Mouse (Mus musculus) lung, embryonic 16.5 days (tissue): ENCODE measurements around the gene BC016579. TPM values are rescaled to one million over a fixed set of nuclear protein-coding genes. Genes with fewer than 3 reads are reported as not detected.

Experiments used
- ATAC-seq: fragments of 200-750 bp; cut with Nextera tagmentation; 2 replicates; pipeline ENCODE4 v1.8.0; 2017; ENCODE audit warnings: low read depth, mild to moderate bottlenecking, moderate library complexity
- H3K27ac ChIP-seq: fragments of 300-500 bp; sonication (generic); 2 replicates; pipeline ENCODE4 v1.5.1; 2014; ENCODE audit warnings: mild to moderate bottlenecking, control low read depth, low read length
- H3K27me3 ChIP-seq: fragments of 300-500 bp; sonication (generic); 2 replicates; pipeline ENCODE4 v1.6.1; 2014; ENCODE audit warnings: low read depth, low read length, mixed read lengths; ENCODE audit not compliant: control insufficient read depth, insufficient read depth
- H3K36me3 ChIP-seq: fragments of 300-500 bp; sonication (generic); 2 replicates; pipeline ENCODE4 v1.6.1; 2014; ENCODE audit warnings: low read length; ENCODE audit not compliant: control insufficient read depth, insufficient read depth
- H3K4me1 ChIP-seq: fragments of 300-500 bp; sonication (generic); replicated peaks from 2 replicates; pipeline ENCODE4 v1.6.1; 2014; ENCODE audit warnings: low read length, mixed read lengths; ENCODE audit not compliant: control insufficient read depth, insufficient read depth
- H3K4me2 ChIP-seq: fragments of 300-500 bp; sonication (generic); 2 replicates; pipeline ENCODE4 v1.6.1; 2014; ENCODE audit warnings: low read depth, low read length, control low read depth
- H3K4me3 ChIP-seq: fragments of 300-500 bp; sonication (generic); 2 replicates; pipeline ENCODE4 v1.5.1; 2014; ENCODE audit warnings: mild to moderate bottlenecking, low read length, control low read depth
- H3K9ac ChIP-seq: fragments of 300-500 bp; sonication (generic); 2 replicates; pipeline ENCODE4 v1.6.1; 2014; ENCODE audit warnings: low read length, control low read depth
- H3K9me3 ChIP-seq: fragments of 300-500 bp; sonication (generic); 2 replicates; pipeline ENCODE4 v1.6.1; 2016; ENCODE audit warnings: low read length; ENCODE audit not compliant: control insufficient read depth
- WGBS: fragments of 180-500 bp; shearing (Covaris S2); extraction: QIAGEN DNeasy Blood & Tissue Kit; methylation state at CpG from one replicate; pipeline ENCODE4 v1.1.7; 2014; 5-methylcytosine and 5-hydroxymethylcytosine counted together
- polyA plus RNA-seq: library from polyadenylated mRNA; unstranded; fragments of >200 nt; fragmentation: Nextera tagmentation; extraction: Ambion mirVana; gene quantifications from 2 replicates; pipeline ENCODE4 v1.2.1, GENCODE M21; 2015

The BC016579 gene
- polyA plus RNA-seq: 0.25 and 0.29 TPM in 2 replicates

- peak within 1 kb of the TSS; percentile 84 for H3K4me2 ChIP-seq
- ATAC-seq: peak; percentile 87
Measured at GRCm38 (mm10) chr16:45653934-45654332, at the start of gene BC016579. TSS of gene BC016579 (minus strand) at chr16:45654068.

GRCm38 (mm10) chr16:45699301-45699700 lies 45.4 kb upstream of the BC016579 start:
- no peak overlapping the region for H3K4me2 ChIP-seq
- H3K9me3 ChIP-seq: no peaks in the 10 kb centered on the region
- no peaks in the 10 kb centered on the region for H3K36me3 ChIP-seq
- H3K27me3 ChIP-seq: no peaks in the 10 kb centered on the region
- H3K27ac ChIP-seq: no peak overlapping the region
- no peak overlapping the region for H3K4me3 ChIP-seq
- no peaks in the 10 kb centered on the region for H3K4me1 ChIP-seq
- no peak overlapping the region for H3K9ac ChIP-seq
- no peak for ATAC-seq
- WGBS: 69% methylated on average over 5 of the region's 5 CpGs

More at GRCm38 (mm10) chr16:45653934-45654332, at the start of gene BC016579:
- Histone ChIP-seq H3K27me3 (peaks cover 3% of the 10 kb centered on the region), H3K4me1 (peaks cover 10% of the 10 kb centered on the region), H3K27ac (no peak within 1 kb of the TSS), H3K9ac (peak within 1 kb of the TSS; percentile 54), H3K4me3 (peak within 1 kb of the TSS; percentile 46), H3K36me3 (no peaks in the 10 kb centered on the region), H3K9me3 (no peaks in the 10 kb centered on the region)
- 7% methylated on average over 20 of the region's 20 CpGs for WGBS

GRCm38 (mm10) chr16:45697996-45698395 lies 44.1 kb upstream of the BC016579 start:
- WGBS: 60% methylated on average over 6 of the region's 6 CpGs
- H3K4me3 ChIP-seq: no peak overlapping the region
- H3K9ac ChIP-seq: no peak overlapping the region
- H3K9me3 ChIP-seq: no peaks in the 10 kb centered on the region
- H3K4me2 ChIP-seq: no peak overlapping the region
- H3K4me1 ChIP-seq: no peaks in the 10 kb centered on the region
- no peak for ATAC-seq
- H3K27ac ChIP-seq: no peak overlapping the region
- no peaks in the 10 kb centered on the region for H3K27me3 ChIP-seq
- H3K36me3 ChIP-seq: no peaks in the 10 kb centered on the region

GRCm38 (mm10) chr16:45695445-45696160 lies 41.7 kb upstream of the BC016579 start:
- no peaks in the 10 kb centered on the region for H3K4me1 ChIP-seq
- no peak overlapping the region for H3K27ac ChIP-seq
- no peaks in the 10 kb centered on the region for H3K9me3 ChIP-seq
- no peak overlapping the region for H3K9ac ChIP-seq
- H3K4me3 ChIP-seq: no peak overlapping the region
- ATAC-seq: no peak
- 67% methylated on average over 9 of the region's 9 CpGs for WGBS
- H3K36me3 ChIP-seq: no peaks in the 10 kb centered on the region
- no peak overlapping the region for H3K4me2 ChIP-seq
- H3K27me3 ChIP-seq: no peaks in the 10 kb centered on the region

GRCm38 (mm10) chr16:45693558-45693957 lies 39.7 kb upstream of the BC016579 start, which contains the start of gene Tmprss7:
TSS of gene Tmprss7 (minus strand) at chr16:45693658.
- Histone ChIP-seq H3K4me2 (no peak within 1 kb of the TSS), H3K4me3 (no peak within 1 kb of the TSS), H3K36me3 (no peaks in the 10 kb centered on the region), H3K9ac (no peak within 1 kb of the TSS), H3K27ac (no peak within 1 kb of the TSS), H3K9me3 (no peaks in the 10 kb centered on the region), H3K27me3 (no peaks in the 10 kb centered on the region), H3K4me1 (no peaks in the 10 kb centered on the region)
- ATAC-seq: no peak
- WGBS: 65% methylated on average over 10 of the region's 10 CpGs

GRCm38 (mm10) chr16:45692851-45693250 lies 39.0 kb upstream of the BC016579 start:
- no peaks in the 10 kb centered on the region for H3K27me3 ChIP-seq
- no peak overlapping the region for H3K4me3 ChIP-seq
- ATAC-seq: no peak
- no peak overlapping the region for H3K27ac ChIP-seq
- H3K4me2 ChIP-seq: no peak overlapping the region
- no peaks in the 10 kb centered on the region for H3K4me1 ChIP-seq
- H3K36me3 ChIP-seq: no peaks in the 10 kb centered on the region
- H3K9me3 ChIP-seq: no peaks in the 10 kb centered on the region
- WGBS: 73% methylated on average over 3 of the region's 3 CpGs
- no peak overlapping the region for H3K9ac ChIP-seq

GRCm38 (mm10) chr16:45690178-45690577 lies 36.3 kb upstream of the BC016579 start:
- Histone ChIP-seq H3K4me1 (no peaks in the 10 kb centered on the region), H3K27ac (no peak overlapping the region), H3K36me3 (no peaks in the 10 kb centered on the region), H3K9ac (no peak overlapping the region), H3K27me3 (no peaks in the 10 kb centered on the region), H3K4me2 (no peak overlapping the region), H3K4me3 (no peak overlapping the region), H3K9me3 (no peaks in the 10 kb centered on the region)
- WGBS: 25% methylated on average over 4 of the region's 4 CpGs
- ATAC-seq: no peak

- Histone ChIP-seq H3K27me3 (no peaks in the 10 kb centered on the region), H3K27ac (no peak overlapping the region), H3K36me3 (no peaks in the 10 kb centered on the region), H3K4me1 (no peaks in the 10 kb centered on the region), H3K4me3 (no peak overlapping the region), H3K9me3 (no peaks in the 10 kb centered on the region), H3K4me2 (no peak overlapping the region), H3K9ac (no peak overlapping the region)
- no peak for ATAC-seq
- 68% methylated on average over 3 of the region's 3 CpGs for WGBS
Measured at GRCm38 (mm10) chr16:45686833-45687232, 33.0 kb upstream of the BC016579 start.

- Histone ChIP-seq H3K36me3 (no peaks in the 10 kb centered on the region), H3K4me3 (no peak overlapping the region), H3K4me1 (no peaks in the 10 kb centered on the region), H3K4me2 (no peak overlapping the region), H3K9ac (no peak overlapping the region), H3K27ac (no peak overlapping the region), H3K9me3 (no peaks in the 10 kb centered on the region), H3K27me3 (no peaks in the 10 kb centered on the region)
- no peak for ATAC-seq
- 58% methylated on average over 3 of the region's 3 CpGs for WGBS
Measured at GRCm38 (mm10) chr16:45685295-45685694, 31.4 kb upstream of the BC016579 start.
